20 mouse cellular contexts compared by ENCODE assay signal in the genomic region with DNA sequence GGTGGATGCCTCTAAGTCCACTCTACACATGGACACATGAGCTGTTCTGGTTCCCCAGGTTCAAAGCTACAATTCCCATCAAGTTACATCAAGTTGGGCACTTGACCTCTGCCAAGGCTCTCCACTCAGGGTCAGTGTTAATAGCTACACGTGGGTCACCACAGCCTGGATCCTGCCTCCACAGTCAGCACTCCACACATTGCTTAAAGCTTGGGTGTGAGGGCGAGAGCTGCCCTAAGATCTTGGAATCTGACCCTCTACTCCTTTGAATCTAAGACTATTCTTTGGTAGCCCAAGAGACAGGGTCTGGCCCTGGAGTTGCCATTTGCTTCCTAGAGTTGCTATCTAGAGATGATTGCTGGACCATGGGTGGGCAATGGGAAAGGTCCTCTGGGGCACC. TPM values are rescaled to one million over a fixed set of nuclear protein-coding genes. Genes with fewer than 3 reads are reported as not detected.
A peak's percentile ranks its signal among the peaks of the same experiment; 100 is the strongest.
DNase-seq lines count a peak whose midpoint lies in the region; ATAC-seq and TF ChIP-seq lines count a peak whose summit lies in the region.
"Had no signal": no experiment of that assay in that cellular context is flagged by ENCODE, and none has a peak within 500 bp of the region (broad histone marks: within the 10 kb centered on the region; RNA-seq: fewer than 3 reads in every experiment).

No protein-coding gene starts in this region.

- H3K9me3 ChIP-seq in heart, embryonic 10.5 days, result no peaks in the 10 kb centered on the region
- no peaks in the 10 kb centered on the region for H3K9me3 ChIP-seq in megakaryocyte, embryonic 14.5 days
- H3K9me3 ChIP-seq in liver, embryonic 14.5 days (ENCODE audit: control insufficient read depth, low read length), result no peaks in the 10 kb centered on the region
- H3K9me3 ChIP-seq in stomach, postnatal 0 days (ENCODE audit: control insufficient read depth, low read length), result no peaks in the 10 kb centered on the region
- H3K9me3 ChIP-seq: neural tube, embryonic 13.5 days had no signal

- no peak for ATAC-seq in megakaryocyte, adult 5-6 weeks (ENCODE audit: poor library complexity, severe bottlenecking)
- no peak for ATAC-seq in liver, embryonic 14.5 days (ENCODE audit: insufficient read depth)
- ATAC-seq in stomach, postnatal 0 days (ENCODE audit: low FRiP score, low TSS enrichment), result no peak

- no peak for TF ChIP-seq EP300 in liver, embryonic 14.5 days (IDR thresholded peaks at IDR 0.05; ENCODE audit: low read depth)
- no peak for TF ChIP-seq EP300 in stomach, postnatal 0 days (optimal IDR thresholded peaks at IDR 0.05)

- WGBS in heart, embryonic 10.5 days, result 92% methylated on average over 2 of the region's 2 CpGs
- WGBS in liver, embryonic 14.5 days (ENCODE audit: insufficient replicate concordance), result 88% methylated on average over 2 of the region's 2 CpGs
- 92% methylated on average over 2 of the region's 2 CpGs for WGBS in stomach, postnatal 0 days

- H3K4me2 ChIP-seq in liver, embryonic 14.5 days (ENCODE audit: low read depth), result no peak overlapping the region
- H3K4me2 ChIP-seq in stomach, postnatal 0 days (replicated peaks; ENCODE audit: low read depth), result no peak overlapping the region

- peaks cover 35% of the 10 kb centered on the region for H3K4me1 ChIP-seq in heart, embryonic 10.5 days
- peaks cover 91% of the 10 kb centered on the region for H3K4me1 ChIP-seq in megakaryocyte, embryonic 14.5 days
- H3K4me1 ChIP-seq in liver, embryonic 14.5 days (replicated peaks; ENCODE audit: control insufficient read depth in 2 of 2, insufficient read depth in 2 of 2, low read length in 1 of 2), result peaks cover 46 to 56% of the 10 kb centered on the region in 2 experiments
- peaks cover 7% of the 10 kb centered on the region for H3K4me1 ChIP-seq in stomach, postnatal 0 days (replicated peaks; ENCODE audit: control insufficient read depth, insufficient read depth)

- no peaks in the 10 kb centered on the region for H3K27me3 ChIP-seq in heart, embryonic 10.5 days (ENCODE audit: insufficient read depth, poor library complexity, severe bottlenecking)
- no peaks in the 10 kb centered on the region for H3K27me3 ChIP-seq in megakaryocyte, embryonic 14.5 days (replicated peaks)
- H3K27me3 ChIP-seq in liver, embryonic 14.5 days (ENCODE audit: control insufficient read depth, insufficient read depth, low read length), result no peaks in the 10 kb centered on the region
- H3K27me3 ChIP-seq in stomach, postnatal 0 days (ENCODE audit: control insufficient read depth, insufficient read depth, low read length), result no peaks in the 10 kb centered on the region
- H3K27me3 ChIP-seq: neural tube, embryonic 13.5 days had no signal

- H3K36me3 ChIP-seq in heart, embryonic 10.5 days, result peaks cover 20% of the 10 kb centered on the region
- H3K36me3 ChIP-seq in megakaryocyte, embryonic 14.5 days (replicated peaks; ENCODE audit: low read length), result peaks cover 34% of the 10 kb centered on the region
- H3K36me3 ChIP-seq in liver, embryonic 14.5 days (replicated peaks; ENCODE audit: control insufficient read depth, insufficient read depth, low read depth), result peaks cover 19% of the 10 kb centered on the region
- H3K36me3 ChIP-seq in stomach, postnatal 0 days (ENCODE audit: control insufficient read depth, insufficient read depth, low read length), result peaks cover 10% of the 10 kb centered on the region

- H3K4me3 ChIP-seq in heart, embryonic 10.5 days, result no peak overlapping the region
- H3K4me3 ChIP-seq in megakaryocyte, embryonic 14.5 days (replicated peaks), result peak overlapping the region; percentile 60
- H3K4me3 ChIP-seq in liver, embryonic 14.5 days (ENCODE audit: insufficient read depth in 1 of 2, low read depth in 2 of 2, low read length in 2 of 2), result no peak overlapping the region
- no peak overlapping the region for H3K4me3 ChIP-seq in stomach, postnatal 0 days (ENCODE audit: low read depth, low read length)

- no peak for TF ChIP-seq CTCF in liver, embryonic 14.5 days (IDR thresholded peaks at IDR 0.05; ENCODE audit: low read depth)
- TF ChIP-seq CTCF in stomach, postnatal 0 days (IDR thresholded peaks at IDR 0.05; ENCODE audit: low read depth), result no peak

- peak overlapping the region; percentile 90; the same call in 1 of the 2 replicates for H3K27ac ChIP-seq in heart, embryonic 10.5 days
- H3K27ac ChIP-seq in liver, embryonic 14.5 days, result peak overlapping the region; percentile 70
- H3K27ac ChIP-seq in stomach, postnatal 0 days (replicated peaks), result 0 out of 2 replicates have a peak overlapping the region, but pooled peaks have one; percentile 58

- no peak overlapping the region for H3K9ac ChIP-seq in liver, embryonic 14.5 days (replicated peaks)
- H3K9ac ChIP-seq in stomach, postnatal 0 days (ENCODE audit: low read length), result no peak overlapping the region

- DNase-seq in heart, embryonic 10.5 days (ENCODE audit: low spot score), result no peak
- no peak for DNase-seq in heart, adult 18-20 months
- no peak for DNase-seq in liver, embryonic 14.5 days (ENCODE audit: low read depth in 3 of 3, low spot score in 3 of 3)
- no peak for DNase-seq in stomach, postnatal 0 days (ENCODE audit: low spot score)
- DNase-seq in urinary bladder, postnatal 36 days (ENCODE audit: low spot score in 2 of 2), result no peak
- DNase-seq: adrenal gland, adult 8-10 months; cerebellum, postnatal 36 days; lung, postnatal 36 days had no signal

RNA-seq across cellular contexts. Expression of gene Ctsd, which starts 0.9 kb away (rescaled TPM):
- 293 and 402 TPM in 2 replicates for polyA plus RNA-seq in heart, embryonic 10.5 days (2016; fragmentation: Nextera tagmentation; extraction: Ambion mirVana)
- 1,000 to 10,000 TPM in 1 of 2 experiments, 100 to 1,000 TPM in 1; 997 to 1,066 TPM for total RNA-seq in heart, adult 18-20 months (2021)
- polyA plus RNA-seq in megakaryocyte, embryonic 14.5 days (2012; ENCODE audit: insufficient read depth, low replicate concordance), result 432 and 816 TPM in 2 replicates
- total RNA-seq in megakaryocyte, adult 5-6 weeks (2015), result 193 and 197 TPM in 2 replicates
- 218 and 236 TPM in 2 replicates for total RNA-seq in megakaryocyte, adult 5-6 weeks (2017)
- 180 and 209 TPM in 2 replicates for polyA plus RNA-seq in liver, embryonic 14.5 days (2012; rRNA removed)
- 324 and 349 TPM in 2 replicates for polyA plus RNA-seq in liver, embryonic 14.5 days (2014; fragmentation: Nextera tagmentation; extraction: Ambion mirVana)
- 798 and 841 TPM in 2 replicates for polyA plus RNA-seq in stomach, postnatal 0 days (2015; fragmentation: Nextera tagmentation; extraction: Ambion mirVana)

RNA-seq across cellular contexts. Expression of gene Gm49369, which starts 6.3 kb away (rescaled TPM):
- polyA plus RNA-seq in heart, embryonic 10.5 days (2016; fragmentation: Nextera tagmentation; extraction: Ambion mirVana), result 0.55 and 0.92 TPM in 2 replicates
- 1 to 10 TPM; 2.1 to 2.2 TPM for total RNA-seq in heart, adult 18-20 months (2021)
- polyA plus RNA-seq in megakaryocyte, embryonic 14.5 days (2012; ENCODE audit: insufficient read depth, low replicate concordance), result 14.0 and 303 TPM in 2 replicates
- not detected in 2 replicates for total RNA-seq in megakaryocyte, adult 5-6 weeks (2015)
- total RNA-seq in megakaryocyte, adult 5-6 weeks (2017), result 24.9 and 36.8 TPM in 2 replicates
- polyA plus RNA-seq in liver, embryonic 14.5 days (2012; rRNA removed), result 0.66 TPM in 1 of 2 replicates, not detected in the other
- polyA plus RNA-seq in liver, embryonic 14.5 days (2014; fragmentation: Nextera tagmentation; extraction: Ambion mirVana), result 0.29 TPM in 1 of 2 replicates, not detected in the other
- 0.80 and 0.81 TPM in 2 replicates for polyA plus RNA-seq in stomach, postnatal 0 days (2015; fragmentation: Nextera tagmentation; extraction: Ambion mirVana)
- polyA plus RNA-seq: CD4-positive, CD25-positive, alpha-beta regulatory T cell, adult 4 months; embryonic facial prominence, embryonic 11.5 days; intestine, embryonic 14.5 days; kidney, embryonic 14.5 days had no signal

RNA-seq across cellular contexts. Expression of gene Ifitm10, which starts 15.2 kb away (rescaled TPM):
- 7.7 and 12.5 TPM in 2 replicates for polyA plus RNA-seq in heart, embryonic 10.5 days (2016; fragmentation: Nextera tagmentation; extraction: Ambion mirVana)
- 1 to 10 TPM; 2.0 to 2.2 TPM for total RNA-seq in heart, adult 18-20 months (2021)
- polyA plus RNA-seq in megakaryocyte, embryonic 14.5 days (2012; ENCODE audit: insufficient read depth, low replicate concordance), result 3.4 and 19.5 TPM in 2 replicates
- 2.1 and 3.6 TPM in 2 replicates for total RNA-seq in megakaryocyte, adult 5-6 weeks (2015)
- total RNA-seq in megakaryocyte, adult 5-6 weeks (2017), result 0.48 and 1.4 TPM in 2 replicates
- 0.87 and 1.1 TPM in 2 replicates for polyA plus RNA-seq in liver, embryonic 14.5 days (2012; rRNA removed)
- 1.0 and 1.3 TPM in 2 replicates for polyA plus RNA-seq in liver, embryonic 14.5 days (2014; fragmentation: Nextera tagmentation; extraction: Ambion mirVana)
- 9.9 and 12.0 TPM in 2 replicates for polyA plus RNA-seq in stomach, postnatal 0 days (2015; fragmentation: Nextera tagmentation; extraction: Ambion mirVana)
- total RNA-seq: hematopoietic stem cell, adult 5-6 weeks; MEL had no signal

RNA-seq across cellular contexts. Expression of gene Syt8, which starts 45.9 kb away (rescaled TPM):
- polyA plus RNA-seq in heart, embryonic 10.5 days (2016; fragmentation: Nextera tagmentation; extraction: Ambion mirVana), result 0.38 and 1.3 TPM in 2 replicates
- not detected for total RNA-seq in heart, adult 18-20 months (2021)
- polyA plus RNA-seq in megakaryocyte, embryonic 14.5 days (2012; ENCODE audit: insufficient read depth, low replicate concordance), result 3.4 TPM in 1 of 2 replicates, not detected in the other
- total RNA-seq in megakaryocyte, adult 5-6 weeks (2015), result 0.39 TPM in 1 of 2 replicates, not detected in the other
- not detected in 2 replicates for total RNA-seq in megakaryocyte, adult 5-6 weeks (2017)
- polyA plus RNA-seq in liver, embryonic 14.5 days (2012; rRNA removed), result 0.03 and 0.57 TPM in 2 replicates
- not detected in 2 replicates for polyA plus RNA-seq in liver, embryonic 14.5 days (2014; fragmentation: Nextera tagmentation; extraction: Ambion mirVana)
- 70.7 and 78.9 TPM in 2 replicates for polyA plus RNA-seq in stomach, postnatal 0 days (2015; fragmentation: Nextera tagmentation; extraction: Ambion mirVana)
- total RNA-seq: gastrocnemius, postnatal 4 days; hematopoietic stem cell, adult 5-6 weeks; layer of hippocampus, adult 2 months; MEL had no signal
- polyA plus RNA-seq: CD4-positive, CD25-positive, alpha-beta regulatory T cell, adult 4 months; embryonic facial prominence, embryonic 11.5 days; frontal cortex, adult 2 months; kidney, embryonic 14.5 days; neural tube, embryonic 13.5 days had no signal

RNA-seq across cellular contexts. Expression of gene Tnni2, which starts 52.9 kb away (rescaled TPM):
- polyA plus RNA-seq in heart, embryonic 10.5 days (2016; fragmentation: Nextera tagmentation; extraction: Ambion mirVana), result 51.9 and 56.4 TPM in 2 replicates
- total RNA-seq in heart, adult 18-20 months (2021), result 1 to 10 TPM; 1.8 to 2.6 TPM
- polyA plus RNA-seq in megakaryocyte, embryonic 14.5 days (2012; ENCODE audit: insufficient read depth, low replicate concordance), result 3.4 TPM in 1 of 2 replicates, not detected in the other
- 18.8 and 20.9 TPM in 2 replicates for total RNA-seq in megakaryocyte, adult 5-6 weeks (2015)
- 25.6 and 27.6 TPM in 2 replicates for total RNA-seq in megakaryocyte, adult 5-6 weeks (2017)
- 1.7 and 2.1 TPM in 2 replicates for polyA plus RNA-seq in liver, embryonic 14.5 days (2012; rRNA removed)
- polyA plus RNA-seq in liver, embryonic 14.5 days (2014; fragmentation: Nextera tagmentation; extraction: Ambion mirVana), result 2.1 and 2.2 TPM in 2 replicates
- polyA plus RNA-seq in stomach, postnatal 0 days (2015; fragmentation: Nextera tagmentation; extraction: Ambion mirVana), result 19.1 and 19.6 TPM in 2 replicates
- total RNA-seq: layer of hippocampus, adult 2 months; MEL had no signal
- polyA plus RNA-seq: CD4-positive, CD25-positive, alpha-beta regulatory T cell, adult 4 months had no signal
